Mouse (Mus musculus) naive thymus-derived CD4-positive, alpha-beta T cell, adult 2 months (primary cell): Measurements from ENCODE around the gene Snw1.

ENCODE experiments used
- DNase-seq: peaks from one replicate; pipeline ENCODE4 v3.0.0-alpha.2; 2011; ENCODE audit warnings: low read depth

The Snw1 gene

GRCm38 (mm10) chr12:87421708-87422507 lies 50.2 kb downstream of the Snw1 start:
- no peak for DNase-seq

GRCm38 (mm10) chr12:87419974-87420485 lies 52.0 kb downstream of the Snw1 start:
- DNase-seq, result no peak

- DNase-seq, result no peak
Observed at GRCm38 (mm10) chr12:87418921-87419320, 53.2 kb downstream of the Snw1 start.

- peak; percentile 85 for DNase-seq
Observed at GRCm38 (mm10) chr12:87416690-87417089, 55.4 kb downstream of the Snw1 start.

- DNase-seq, result no peak
Observed at GRCm38 (mm10) chr12:87415358-87415757, 56.7 kb downstream of the Snw1 start.

- peak; percentile 72 for DNase-seq
Observed at GRCm38 (mm10) chr12:87413179-87413790, 58.8 kb downstream of the Snw1 start.

- DNase-seq, result no peak
Observed at GRCm38 (mm10) chr12:87410999-87411398, 61.1 kb downstream of the Snw1 start.

- DNase-seq, result no peak
Observed at GRCm38 (mm10) chr12:87409123-87409522, 63.0 kb downstream of the Snw1 start.

- no peak for DNase-seq
Observed at GRCm38 (mm10) chr12:87407869-87408605, 64.0 kb downstream of the Snw1 start.

- no peak for DNase-seq
Observed at GRCm38 (mm10) chr12:87405721-87406120, 66.4 kb downstream of the Snw1 start.

- no peak for DNase-seq
Observed at GRCm38 (mm10) chr12:87405165-87405564, 66.9 kb downstream of the Snw1 start.

- DNase-seq, result no peak
Observed at GRCm38 (mm10) chr12:87401883-87402282, 70.2 kb downstream of the Snw1 start.

GRCm38 (mm10) chr12:87399119-87399819 lies 72.8 kb downstream of the Snw1 start:
- no peak for DNase-seq
